Comparison of ENCODE assay signal across 18 mouse cellular contexts in the genomic region with DNA sequence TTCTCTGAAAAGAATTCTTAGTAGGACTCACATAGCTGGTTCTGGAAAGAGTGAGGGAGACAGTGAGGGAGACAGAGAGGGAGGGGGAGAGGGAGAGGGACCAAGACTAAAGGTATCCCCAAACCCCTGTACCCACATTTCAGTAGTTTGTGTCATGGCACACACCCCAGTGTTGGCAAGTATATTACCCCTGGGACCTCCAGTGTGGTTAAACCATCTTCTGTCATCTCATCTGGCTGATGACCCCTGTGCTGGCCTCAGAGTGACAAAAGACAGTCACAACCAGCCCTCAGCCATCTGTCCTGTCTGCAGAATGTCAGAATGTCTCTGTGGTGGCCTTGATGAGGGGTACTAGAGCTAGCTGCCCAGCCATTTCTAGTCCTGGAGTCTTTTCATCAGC.
"Had no signal": no experiment of that assay in that cellular context is flagged by ENCODE, and none has a peak within 500 bp of the region (broad histone marks: within the 10 kb centered on the region; RNA-seq: fewer than 3 reads in every experiment).

No protein-coding gene starts in this region.

- H3K4me3 ChIP-seq: midbrain, embryonic 10.5 days; midbrain, embryonic 13.5 days; midbrain, embryonic 15.5 days; myocyte; neural tube, embryonic 13.5 days; neural tube, embryonic 15.5 days had no signal

- DNase-seq: lung, adult 18-20 months; lung, embryonic 14.5 days; lung, postnatal 10 days; lung, postnatal 4 days; retina, postnatal 1 day; right cerebral cortex, adult 18-20 months; right cerebral cortex, postnatal 25 days; right cerebral cortex, postnatal 4 days; spleen, adult 18-20 months; thymus, adult 18-20 months; thymus, postnatal 14 days; thymus, postnatal 36 days had no signal

- H3K9me3 ChIP-seq: midbrain, embryonic 15.5 days; neural tube, embryonic 15.5 days had no signal

- H3K27me3 ChIP-seq: midbrain, embryonic 13.5 days; midbrain, embryonic 15.5 days; neural tube, embryonic 13.5 days; neural tube, embryonic 15.5 days had no signal

- H3K27ac ChIP-seq: midbrain, embryonic 10.5 days; midbrain, embryonic 13.5 days; midbrain, embryonic 15.5 days; neural tube, embryonic 13.5 days; neural tube, embryonic 15.5 days had no signal

- H3K36me3 ChIP-seq: midbrain, embryonic 10.5 days; midbrain, embryonic 13.5 days; midbrain, embryonic 15.5 days; neural tube, embryonic 13.5 days; neural tube, embryonic 15.5 days had no signal

- H3K4me1 ChIP-seq: midbrain, embryonic 10.5 days; midbrain, embryonic 13.5 days; midbrain, embryonic 15.5 days; neural tube, embryonic 13.5 days; neural tube, embryonic 15.5 days had no signal
